Mouse (Mus musculus) hindbrain, embryonic 15.5 days (tissue): Measurements from ENCODE around the gene Ccdc85b. TPM values are rescaled to one million over a fixed set of nuclear protein-coding genes. Genes with fewer than 3 reads are reported as not detected.

Source experiments
- ATAC-seq: fragments of 200-750 bp; cut with Nextera tagmentation; 2 replicates; pipeline ENCODE4 v1.8.0; 2017; ENCODE audit warnings: low read depth, moderate number of reproducible peaks, moderate TSS enrichment; ENCODE audit not compliant: low FRiP score
- H3K27ac ChIP-seq: fragments of 300-500 bp; sonication (generic); replicated peaks from 2 replicates; pipeline ENCODE4 v1.5.1; 2015; ENCODE audit warnings: mild to moderate bottlenecking, inconsistent platforms
- H3K27me3 ChIP-seq: fragments of 300-500 bp; sonication (generic); 2 replicates; pipeline ENCODE4 v1.6.1; 2015; ENCODE audit warnings: control low read depth, inconsistent platforms
- H3K36me3 ChIP-seq: fragments of 300-500 bp; sonication (generic); 2 replicates; pipeline ENCODE4 v1.6.1; 2015; ENCODE audit warnings: control low read depth, inconsistent platforms
- H3K4me1 ChIP-seq: fragments of 300-500 bp; sonication (generic); replicated peaks from 2 replicates; pipeline ENCODE4 v1.6.1; 2015; ENCODE audit warnings: control low read depth, inconsistent platforms
- H3K4me2 ChIP-seq: fragments of 300-500 bp; sonication (generic); 2 replicates; pipeline ENCODE4 v1.6.1; 2015; ENCODE audit warnings: moderate library complexity, mild to moderate bottlenecking, inconsistent platforms
- H3K4me3 ChIP-seq: fragments of 300-500 bp; sonication (generic); 2 replicates; pipeline ENCODE4 v1.5.1; 2015; ENCODE audit warnings: mild to moderate bottlenecking, inconsistent platforms
- H3K9ac ChIP-seq: fragments of 300-500 bp; sonication (generic); 2 replicates; pipeline ENCODE4 v1.6.1; 2015; ENCODE audit warnings: inconsistent platforms
- H3K9me3 ChIP-seq: fragments of 300-500 bp; sonication (generic); 2 replicates; pipeline ENCODE4 v1.6.1; 2016; ENCODE audit warnings: control low read depth, inconsistent platforms
- WGBS: fragments of 180-500 bp; shearing (Covaris S2); methylation state at CpG from one replicate; pipeline ENCODE4 v1.1.7; 2015; 5-methylcytosine and 5-hydroxymethylcytosine counted together
- polyA plus RNA-seq: library from polyadenylated mRNA; unstranded; fragments of >200 nt; fragmentation: Nextera tagmentation; extraction: Ambion mirVana; gene quantifications from 2 replicates; pipeline ENCODE4 v1.2.1, GENCODE M21; 2015

Gene Ccdc85b
- polyA plus RNA-seq, 1 experiment from 2014 or later, result 14.0 TPM

GRCm38 (mm10) chr19:5488878-5489571 is 31.3 kb upstream of the Ccdc85b start:
- Histone ChIP-seq H3K27me3 (no peaks in the 10 kb centered on the region), H3K4me2 (peak overlapping the region; percentile 77), H3K4me1 (peaks cover 55% of the 10 kb centered on the region), H3K36me3 (peaks cover 28% of the 10 kb centered on the region), H3K9ac (peak overlapping the region; percentile 46), H3K27ac (peak overlapping the region; percentile 97), H3K4me3 (peak overlapping the region; percentile 66), H3K9me3 (no peaks in the 10 kb centered on the region)
- peak; percentile 82 for ATAC-seq
- WGBS, result under 1% methylated on average over 26 of the region's 26 CpGs

- H3K4me1 ChIP-seq, result peaks cover 51% of the 10 kb centered on the region
- peak within 1 kb of the TSS; percentile 66 for H3K4me3 ChIP-seq
- peak within 1 kb of the TSS; percentile 54 for H3K9ac ChIP-seq
- H3K27me3 ChIP-seq, result no peaks in the 10 kb centered on the region
- peak within 1 kb of the TSS; percentile 77 for H3K4me2 ChIP-seq
- H3K27ac ChIP-seq, result peak within 1 kb of the TSS; percentile 97
- H3K9me3 ChIP-seq, result no peaks in the 10 kb centered on the region
- ATAC-seq, result peak; percentile 78
- peaks cover 25% of the 10 kb centered on the region for H3K36me3 ChIP-seq
- under 1% methylated on average over 39 of the region's 39 CpGs for WGBS
These were observed 30.3 kb upstream of the Ccdc85b start, which contains the start of gene Mus81 for GRCm38 (mm10) chr19:5487768-5488550. TSS of gene Mus81 (minus strand) at chr19:5488402.

DNA sequence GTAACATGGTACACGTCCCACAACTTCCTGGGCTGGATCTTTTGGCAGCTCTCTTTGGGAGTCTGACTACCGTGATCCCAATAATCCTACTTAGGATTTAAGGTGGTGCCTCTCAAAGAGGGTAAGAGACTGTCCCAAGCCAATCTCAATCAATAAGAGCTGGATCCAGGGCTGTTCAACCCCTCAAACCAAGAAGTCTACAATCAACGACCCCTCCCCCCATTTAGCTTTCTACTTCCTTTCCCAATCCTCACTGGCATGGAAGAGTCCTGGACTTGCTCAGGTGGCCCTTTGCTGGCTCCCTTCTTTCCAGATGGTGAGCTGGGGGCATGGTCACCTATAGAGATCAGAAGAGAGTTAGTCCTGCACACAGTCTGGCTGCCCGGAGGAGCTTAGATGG is 29.1 kb upstream of the Ccdc85b start:
- Histone ChIP-seq H3K9ac (no peak overlapping the region; the same call in 1 of the 2 replicates), H3K36me3 (peaks cover 32% of the 10 kb centered on the region), H3K9me3 (no peaks in the 10 kb centered on the region), H3K27me3 (no peaks in the 10 kb centered on the region), H3K4me1 (peaks cover 39% of the 10 kb centered on the region), H3K4me3 (peak overlapping the region; percentile 66; the same call in 1 of the 2 replicates), H3K27ac (no peak overlapping the region), H3K4me2 (peak overlapping the region; percentile 77)
- ATAC-seq, result no peak
- 94% methylated on average over 4 of the region's 4 CpGs for WGBS

DNA sequence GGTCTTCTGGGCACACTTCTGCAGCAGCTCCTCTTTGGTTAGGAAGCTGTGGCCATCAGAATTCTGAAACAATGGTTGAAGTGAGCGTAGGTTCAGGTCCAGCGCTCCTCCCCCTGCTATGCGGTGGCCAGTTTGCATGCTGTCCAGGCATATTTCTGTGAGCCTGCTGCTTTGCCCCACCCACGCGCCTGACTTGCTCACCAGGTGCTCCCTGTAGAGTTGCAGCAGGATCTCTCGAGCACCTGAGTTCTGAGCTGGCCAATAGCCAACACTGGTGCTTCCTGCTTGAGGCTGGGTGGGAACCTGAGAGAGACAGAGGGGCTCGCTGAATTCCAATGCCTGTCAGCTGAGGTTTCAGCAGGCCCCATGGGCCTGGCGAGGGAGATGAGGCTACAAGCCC is 28.6 kb upstream of the Ccdc85b start:
- Histone ChIP-seq H3K4me2 (no peak overlapping the region), H3K36me3 (peaks cover 32% of the 10 kb centered on the region), H3K9ac (no peak overlapping the region), H3K27ac (no peak overlapping the region), H3K27me3 (no peaks in the 10 kb centered on the region), H3K4me1 (peaks cover 38% of the 10 kb centered on the region), H3K4me3 (no peak overlapping the region), H3K9me3 (no peaks in the 10 kb centered on the region)
- ATAC-seq, result no peak
- WGBS, result 90% methylated on average over 8 of the region's 8 CpGs

DNA sequence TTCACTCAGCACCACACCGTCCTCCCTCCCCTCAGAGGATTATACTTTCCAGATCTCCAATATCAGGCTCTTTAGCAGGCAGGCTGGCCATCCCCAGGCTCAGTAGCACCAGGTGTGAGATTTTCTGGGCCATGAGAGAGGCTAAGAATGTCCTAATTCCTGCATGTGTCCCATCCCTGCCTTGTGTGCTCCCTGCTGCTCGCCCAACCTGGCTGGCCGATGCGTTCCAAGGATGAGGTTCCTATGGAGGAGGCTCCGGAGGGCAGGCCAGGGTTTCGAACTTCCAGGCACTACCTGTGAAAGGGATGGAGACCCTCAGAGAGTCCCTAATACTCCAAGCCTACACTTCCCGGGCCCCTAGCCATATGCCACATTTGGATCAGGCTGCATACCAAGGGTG is 28.1 kb upstream of the Ccdc85b start:
- ATAC-seq, result no peak
- peaks cover 38% of the 10 kb centered on the region for H3K4me1 ChIP-seq
- no peaks in the 10 kb centered on the region for H3K27me3 ChIP-seq
- no peak overlapping the region for H3K27ac ChIP-seq
- no peaks in the 10 kb centered on the region for H3K9me3 ChIP-seq
- no peak overlapping the region for H3K4me2 ChIP-seq
- WGBS, result 88% methylated on average over 7 of the region's 7 CpGs
- peaks cover 34% of the 10 kb centered on the region for H3K36me3 ChIP-seq
- no peak overlapping the region for H3K9ac ChIP-seq
- no peak overlapping the region for H3K4me3 ChIP-seq

GRCm38 (mm10) chr19:5485371-5485770 is 27.7 kb upstream of the Ccdc85b start:
- H3K4me1 ChIP-seq, result peaks cover 38% of the 10 kb centered on the region
- no peak overlapping the region for H3K27ac ChIP-seq
- H3K4me3 ChIP-seq, result no peak overlapping the region
- H3K9me3 ChIP-seq, result no peaks in the 10 kb centered on the region
- WGBS, result 92% methylated on average over 8 of the region's 8 CpGs
- no peak overlapping the region for H3K4me2 ChIP-seq
- H3K9ac ChIP-seq, result no peak overlapping the region
- ATAC-seq, result no peak
- H3K36me3 ChIP-seq, result peaks cover 36% of the 10 kb centered on the region
- no peaks in the 10 kb centered on the region for H3K27me3 ChIP-seq

DNA sequence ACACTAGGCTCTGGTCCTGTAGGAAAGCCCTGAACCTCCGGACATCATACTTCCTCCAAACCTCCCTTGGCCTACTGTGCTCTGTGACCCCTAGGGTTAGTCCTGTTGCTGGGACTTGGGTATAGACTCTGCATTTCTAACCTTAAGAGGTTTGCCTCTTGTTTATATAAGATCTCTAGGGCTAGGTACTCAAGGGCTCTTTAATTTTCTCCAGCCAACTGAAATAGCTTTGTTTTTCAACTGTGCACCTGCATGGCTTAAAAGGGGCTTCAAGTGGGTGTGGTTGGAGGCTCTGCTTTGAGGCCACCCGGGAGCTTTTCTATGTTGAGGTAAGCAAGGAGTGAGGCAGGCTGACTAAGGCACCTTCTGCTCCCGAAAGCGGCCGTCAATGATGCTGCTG is 26.8 kb upstream of the Ccdc85b start:
- peaks cover 36% of the 10 kb centered on the region for H3K36me3 ChIP-seq
- ATAC-seq, result no peak
- no peak overlapping the region for H3K9ac ChIP-seq
- no peaks in the 10 kb centered on the region for H3K9me3 ChIP-seq
- peaks cover 31% of the 10 kb centered on the region for H3K4me1 ChIP-seq
- H3K4me3 ChIP-seq, result no peak overlapping the region
- no peaks in the 10 kb centered on the region for H3K27me3 ChIP-seq
- no peak overlapping the region for H3K27ac ChIP-seq
- H3K4me2 ChIP-seq, result no peak overlapping the region
- 92% methylated on average over 5 of the region's 5 CpGs for WGBS

DNA sequence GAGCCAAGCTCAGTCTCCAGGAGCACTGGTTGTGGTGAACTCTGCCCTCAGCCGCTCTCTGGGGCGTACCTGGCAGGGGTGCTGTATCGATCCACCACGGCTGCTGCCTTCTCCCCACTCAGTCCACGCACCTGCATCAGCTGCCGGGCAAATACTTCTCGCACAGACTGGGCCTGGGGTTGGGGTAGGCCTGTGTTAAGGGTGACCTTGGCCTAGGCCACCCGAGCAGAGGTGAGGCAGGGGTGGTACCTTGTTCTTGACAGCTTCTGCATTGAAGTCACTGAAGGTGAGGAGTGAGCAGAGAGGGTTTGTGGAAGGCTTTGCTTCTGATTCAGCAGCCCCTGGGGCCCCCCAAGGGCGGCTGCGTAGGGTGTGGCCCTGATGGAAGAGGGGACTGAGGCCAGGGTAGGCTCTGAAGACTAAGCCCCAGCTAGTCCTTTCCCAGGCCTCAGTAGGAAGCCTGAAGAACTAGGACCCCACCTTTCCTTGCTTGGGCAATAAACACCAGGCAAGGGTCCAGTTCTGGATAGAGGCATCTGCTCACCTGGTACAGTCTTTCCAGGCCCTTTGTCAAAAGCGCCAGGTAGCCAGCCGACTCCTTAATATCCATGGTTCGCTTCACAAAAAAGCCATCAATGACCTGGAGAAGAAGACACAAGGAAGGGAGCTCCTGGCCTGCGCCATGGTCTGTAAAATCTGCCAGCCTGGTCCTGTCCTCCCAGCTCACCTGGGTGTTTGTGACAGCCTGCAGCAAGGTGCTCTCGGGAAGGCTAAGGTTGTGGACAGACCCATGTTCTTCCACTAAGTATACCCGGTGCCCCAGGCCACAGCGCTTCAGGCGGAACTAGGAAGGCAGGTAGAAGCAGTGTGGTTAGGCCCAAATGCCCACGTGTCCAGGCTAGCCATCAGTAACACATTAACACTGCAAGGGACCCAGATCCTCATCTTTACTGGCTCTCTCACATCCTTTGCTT is 26.0 kb upstream of the Ccdc85b start:
- peaks cover 36% of the 10 kb centered on the region for H3K36me3 ChIP-seq
- H3K4me3 ChIP-seq, result no peak overlapping the region
- H3K4me1 ChIP-seq, result peaks cover 23% of the 10 kb centered on the region
- H3K27me3 ChIP-seq, result no peaks in the 10 kb centered on the region
- no peak overlapping the region for H3K4me2 ChIP-seq
- ATAC-seq, result no peak
- 96% methylated on average over 19 of the region's 19 CpGs for WGBS
- no peaks in the 10 kb centered on the region for H3K9me3 ChIP-seq
- H3K27ac ChIP-seq, result no peak overlapping the region
- H3K9ac ChIP-seq, result no peak overlapping the region

GRCm38 (mm10) chr19:5481398-5481797 is 23.7 kb upstream of the Ccdc85b start:
- no peak for ATAC-seq
- Histone ChIP-seq H3K36me3 (peaks cover 36% of the 10 kb centered on the region), H3K27me3 (no peaks in the 10 kb centered on the region), H3K4me1 (peaks cover 6% of the 10 kb centered on the region), H3K9me3 (no peaks in the 10 kb centered on the region), H3K27ac (no peak overlapping the region), H3K4me2 (no peak overlapping the region), H3K9ac (no peak overlapping the region), H3K4me3 (no peak overlapping the region)
- WGBS, result 92% methylated on average over 10 of the region's 10 CpGs

DNA sequence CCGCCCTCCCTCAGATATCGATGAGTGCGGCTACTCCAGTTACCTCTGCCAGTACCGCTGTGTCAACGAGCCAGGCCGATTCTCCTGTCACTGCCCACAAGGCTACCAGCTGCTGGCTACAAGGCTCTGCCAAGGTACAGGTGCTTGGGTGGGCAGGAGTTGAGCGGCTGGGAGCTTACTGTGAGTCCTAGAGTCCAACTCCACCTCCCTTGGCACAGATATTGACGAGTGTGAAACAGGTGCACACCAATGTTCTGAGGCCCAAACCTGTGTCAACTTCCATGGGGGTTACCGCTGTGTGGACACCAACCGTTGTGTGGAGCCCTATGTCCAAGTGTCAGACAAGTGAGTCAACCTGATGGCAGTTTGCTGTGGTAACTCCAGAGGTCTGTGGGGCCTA is 22.3 kb upstream of the Ccdc85b start:
- Histone ChIP-seq H3K36me3 (peaks cover 30% of the 10 kb centered on the region), H3K4me1 (peaks cover 11% of the 10 kb centered on the region)
- WGBS, result 92% methylated on average over 10 of the region's 10 CpGs

GRCm38 (mm10) chr19:5477668-5478300 is 20.1 kb upstream of the Ccdc85b start:
- Histone ChIP-seq H3K4me1 (peaks cover 26% of the 10 kb centered on the region), H3K27ac (no peak overlapping the region), H3K36me3 (peaks cover 14% of the 10 kb centered on the region), H3K27me3 (no peaks in the 10 kb centered on the region), H3K4me2 (no peak overlapping the region), H3K9me3 (no peaks in the 10 kb centered on the region), H3K4me3 (no peak overlapping the region), H3K9ac (no peak overlapping the region)
- no peak for ATAC-seq
- WGBS, result 90% methylated on average over 18 of the region's 18 CpGs

More for the DNA sequence above, 22.3 kb upstream of the Ccdc85b start:
- Histone ChIP-seq H3K4me3 (no peak overlapping the region), H3K9ac (no peak overlapping the region), H3K4me2 (no peak overlapping the region), H3K9me3 (no peaks in the 10 kb centered on the region), H3K27me3 (no peaks in the 10 kb centered on the region), H3K27ac (no peak overlapping the region)
- no peak for ATAC-seq
